Mouse (Mus musculus) kidney, adult 2 months (tissue): ENCODE results near the gene Pafah1b3. TPM values are rescaled to one million over a fixed set of nuclear protein-coding genes. Genes with fewer than 3 reads are reported as not detected.

Source experiments
- DNase-seq: peaks from one replicate; pipeline ENCODE4 v3.0.0; 2021
- H3K27ac ChIP-seq: fragments of 200-500 bp; 2 replicates; pipeline ENCODE4 v1.5.1; 2012; ENCODE audit warnings: low read depth, low read length, control low read depth, inconsistent platforms; ENCODE audit not compliant: insufficient read depth
- H3K27me3 ChIP-seq: fragments of 200-500 bp; replicated peaks from 2 replicates; pipeline ENCODE4 v1.6.1; 2012; ENCODE audit warnings: mild to moderate bottlenecking, moderate library complexity, low read length, inconsistent platforms; ENCODE audit not compliant: control insufficient read depth, insufficient read depth
- H3K36me3 ChIP-seq: fragments of 200-500 bp; 2 replicates; pipeline ENCODE4 v1.6.1; 2012; ENCODE audit warnings: mild to moderate bottlenecking, moderate library complexity, low read length, inconsistent platforms; ENCODE audit not compliant: control insufficient read depth, insufficient read depth
- H3K4me1 ChIP-seq: fragments of 200-500 bp; 2 replicates; pipeline ENCODE4 v1.6.1; 2011; ENCODE audit warnings: low read length; ENCODE audit not compliant: control insufficient read depth, insufficient read depth
- H3K4me3 ChIP-seq: fragments of 200-500 bp; 2 replicates; pipeline ENCODE4 v1.5.1; 2011; ENCODE audit warnings: mild to moderate bottlenecking, low read depth, low read length, control low read depth; ENCODE audit not compliant: insufficient read depth
- CTCF ChIP-seq: fragments of 200-500 bp; conservative IDR thresholded peaks from 2 replicates; pipeline ENCODE4 v1.5.1; 2011; ENCODE audit warnings: low read depth, mild to moderate bottlenecking, control low read depth, low read length, moderate library complexity, mixed read lengths; ENCODE audit not compliant: insufficient read depth, insufficient read length
- POLR2A ChIP-seq: fragments of 200-500 bp; IDR thresholded peaks from one replicate; pipeline ENCODE4 v1.6.1; 2011; ENCODE audit warnings: low read depth, low read length, control low read depth
- WGBS: fragments of 180-500 bp; shearing (Covaris S2); methylation state at CpG from one replicate; pipeline ENCODE4 v1.1.7; 2018; 5-methylcytosine and 5-hydroxymethylcytosine counted together
- polyA plus RNA-seq: library from polyadenylated mRNA; depleted of rRNA; stranded (reverse); fragments of >200 nt; gene quantifications from 2 replicates; pipeline ENCODE4 v1.2.3, GENCODE M21; 2012

The Pafah1b3 gene
- polyA plus RNA-seq, 1 experiment = 48.9 TPM

DNA sequence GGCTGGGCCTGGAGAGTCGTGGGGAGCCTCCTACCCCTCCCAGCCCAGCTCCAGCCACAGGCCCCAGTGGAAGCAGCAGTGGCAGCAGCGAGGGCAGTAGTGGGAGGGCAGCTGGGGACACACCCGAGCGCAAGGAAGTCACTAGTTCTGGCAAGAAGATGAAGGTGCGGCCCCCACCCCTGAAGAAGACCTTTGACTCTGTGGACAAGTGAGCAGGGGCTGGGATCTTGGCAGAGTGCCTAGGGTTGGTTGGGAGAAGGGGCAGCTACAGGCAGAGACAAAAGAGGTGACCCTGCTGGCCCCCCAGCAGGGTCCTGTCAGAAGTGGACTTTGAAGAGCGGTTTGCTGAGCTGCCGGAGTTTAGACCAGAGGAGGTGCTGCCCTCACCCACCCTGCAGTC lies 5.7 kb downstream of the Pafah1b3 start:
- no peak overlapping the region for H3K27ac ChIP-seq

GRCm38 (mm10) chr7:25290911-25291310 lies 6.9 kb downstream of the Pafah1b3 start:
- H3K27ac ChIP-seq = no peak overlapping the region
- H3K4me1 ChIP-seq = no peaks in the 10 kb centered on the region
- no peak overlapping the region for H3K4me3 ChIP-seq
- 58% methylated on average over 2 of the region's 2 CpGs for WGBS
- TF ChIP-seq CTCF (no peak), POLR2A (no peak)
- H3K36me3 ChIP-seq = no peaks in the 10 kb centered on the region
- no peaks in the 10 kb centered on the region for H3K27me3 ChIP-seq
- peak; percentile 71 for DNase-seq

More for the DNA sequence above, 5.7 kb downstream of the Pafah1b3 start:
- TF ChIP-seq CTCF (no peak), POLR2A (no peak)
- Histone ChIP-seq H3K4me3 (no peak overlapping the region), H3K36me3 (no peaks in the 10 kb centered on the region), H3K4me1 (no peaks in the 10 kb centered on the region), H3K27me3 (no peaks in the 10 kb centered on the region)
- no peak for DNase-seq
- 45% methylated on average over 7 of the region's 7 CpGs for WGBS

DNA sequence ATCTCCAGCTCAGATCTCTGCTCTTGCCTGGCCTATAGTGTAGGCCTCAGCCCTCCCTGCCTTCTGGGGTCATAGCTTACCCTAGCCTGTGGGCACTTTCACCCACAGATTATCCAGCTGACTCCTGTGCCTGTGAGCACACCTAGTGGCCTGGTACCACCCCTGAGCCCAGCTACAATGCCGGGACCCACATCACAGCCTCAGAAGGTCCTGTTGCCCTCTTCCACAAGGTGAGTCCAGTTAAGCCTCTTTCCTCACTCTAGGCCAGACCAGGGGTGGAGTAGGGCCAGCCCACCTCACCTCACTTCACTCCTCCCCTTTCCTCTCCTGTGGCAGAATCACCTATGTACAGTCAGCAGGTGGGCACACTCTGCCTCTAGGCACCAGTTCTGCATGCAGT lies 7.3 kb downstream of the Pafah1b3 start:
- Histone ChIP-seq H3K27ac (no peak overlapping the region), H3K36me3 (no peaks in the 10 kb centered on the region; the same call in 1 of the 2 replicates), H3K4me3 (no peak overlapping the region), H3K4me1 (no peaks in the 10 kb centered on the region), H3K27me3 (no peaks in the 10 kb centered on the region)
- WGBS = 92% methylated on average over 1 of the region's 1 CpGs
- TF ChIP-seq CTCF = no peak
- TF ChIP-seq POLR2A = no peak
- DNase-seq = no peak

- Histone ChIP-seq H3K27me3 (no peaks in the 10 kb centered on the region), H3K27ac (no peak overlapping the region), H3K4me3 (no peak overlapping the region), H3K4me1 (no peaks in the 10 kb centered on the region), H3K36me3 (no peaks in the 10 kb centered on the region; the same call in 1 of the 2 replicates)
- peak; percentile 12; the same call in 1 of the 2 replicates for TF ChIP-seq CTCF
- no peak for TF ChIP-seq POLR2A
- WGBS = 96% methylated on average over 3 of the region's 3 CpGs
- DNase-seq = no peak
These were observed 7.9 kb downstream of the Pafah1b3 start for GRCm38 (mm10) chr7:25289925-25290324.

DNA sequence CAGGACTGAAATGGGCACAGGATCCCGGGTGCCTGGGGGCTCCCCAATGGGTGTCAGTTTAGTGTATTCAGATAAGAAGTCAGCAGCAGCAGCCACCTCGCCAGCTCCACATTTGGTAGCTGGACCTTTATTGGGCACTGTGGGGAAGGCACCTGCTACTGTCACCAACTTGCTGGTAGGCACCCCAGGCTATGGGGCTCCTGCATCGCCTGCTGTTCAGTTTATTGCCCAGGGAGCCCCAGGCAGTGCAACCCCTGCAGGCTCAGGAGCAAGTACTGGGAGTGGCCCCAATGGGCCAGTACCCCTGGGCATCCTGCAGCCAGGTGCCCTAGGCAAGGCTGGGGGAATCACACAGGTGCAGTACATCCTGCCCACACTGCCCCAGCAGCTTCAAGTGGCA lies 9.1 kb downstream of the Pafah1b3 start:
- Histone ChIP-seq H3K4me1 (no peaks in the 10 kb centered on the region), H3K4me3 (no peak overlapping the region), H3K27ac (no peak overlapping the region), H3K36me3 (no peaks in the 10 kb centered on the region; the same call in 1 of the 2 replicates), H3K27me3 (no peaks in the 10 kb centered on the region)
- no peak for DNase-seq
- 96% methylated on average over 3 of the region's 3 CpGs for WGBS
- TF ChIP-seq CTCF (no peak), POLR2A (no peak)

DNA sequence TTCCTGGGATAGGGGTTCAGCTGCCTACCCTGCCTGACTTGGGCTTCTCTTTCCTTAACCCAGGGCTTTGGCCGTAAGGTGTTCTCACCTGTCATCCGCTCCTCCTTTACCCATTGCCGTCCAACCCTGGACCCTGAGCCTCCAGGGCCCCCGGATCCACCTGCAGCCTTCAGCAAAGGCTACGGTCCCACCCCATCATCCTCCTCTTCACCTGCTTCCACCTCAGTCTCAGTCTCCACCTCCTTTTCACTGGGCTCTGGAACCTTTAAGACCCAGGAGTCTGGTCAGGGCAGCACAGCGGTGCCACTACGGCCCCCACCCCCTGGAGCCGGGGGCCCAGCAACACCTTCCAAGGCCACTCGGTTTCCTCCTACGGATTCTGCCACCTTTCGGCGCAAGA lies 9.8 kb downstream of the Pafah1b3 start:
- H3K4me1 ChIP-seq = 0 out of 2 replicates have a peak, but pooled peaks cover 4% of the 10 kb centered on the region
- WGBS = 87% methylated on average over 12 of the region's 12 CpGs
- no peaks in the 10 kb centered on the region; the same call in 1 of the 2 replicates for H3K36me3 ChIP-seq
- H3K4me3 ChIP-seq = no peak overlapping the region
- H3K27me3 ChIP-seq = no peaks in the 10 kb centered on the region
- no peak overlapping the region for H3K27ac ChIP-seq
- DNase-seq = no peak
- TF ChIP-seq CTCF = no peak
- no peak for TF ChIP-seq POLR2A

DNA sequence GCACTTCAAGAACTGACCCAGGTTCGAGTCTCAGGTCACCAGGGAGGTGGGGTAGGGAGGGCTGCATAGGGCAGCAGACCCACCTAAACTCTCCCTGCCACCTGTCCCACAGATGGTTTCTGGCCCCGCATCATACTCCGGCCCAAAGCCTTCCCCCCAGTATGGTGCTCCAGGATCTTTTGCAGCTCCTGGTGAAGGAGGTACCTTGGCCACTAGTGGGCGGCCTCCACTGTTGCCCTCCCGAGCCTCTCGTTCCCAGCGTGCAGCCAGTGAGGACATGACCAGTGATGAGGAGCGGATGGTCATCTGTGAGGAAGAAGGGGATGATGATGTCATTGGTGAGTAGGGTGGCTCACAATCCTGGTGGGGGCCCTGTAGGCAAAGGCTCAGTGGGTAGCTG lies 10.8 kb downstream of the Pafah1b3 start:
- no peak for DNase-seq
- H3K27ac ChIP-seq = no peak overlapping the region
- H3K36me3 ChIP-seq = no peaks in the 10 kb centered on the region; the same call in 1 of the 2 replicates
- H3K4me1 ChIP-seq = 0 out of 2 replicates have a peak, but pooled peaks cover 6% of the 10 kb centered on the region
- H3K27me3 ChIP-seq = no peaks in the 10 kb centered on the region
- no peak; the same call in 1 of the 2 replicates for TF ChIP-seq CTCF
- no peak for TF ChIP-seq POLR2A
- no peak overlapping the region for H3K4me3 ChIP-seq
- 79% methylated on average over 8 of the region's 8 CpGs for WGBS

DNA sequence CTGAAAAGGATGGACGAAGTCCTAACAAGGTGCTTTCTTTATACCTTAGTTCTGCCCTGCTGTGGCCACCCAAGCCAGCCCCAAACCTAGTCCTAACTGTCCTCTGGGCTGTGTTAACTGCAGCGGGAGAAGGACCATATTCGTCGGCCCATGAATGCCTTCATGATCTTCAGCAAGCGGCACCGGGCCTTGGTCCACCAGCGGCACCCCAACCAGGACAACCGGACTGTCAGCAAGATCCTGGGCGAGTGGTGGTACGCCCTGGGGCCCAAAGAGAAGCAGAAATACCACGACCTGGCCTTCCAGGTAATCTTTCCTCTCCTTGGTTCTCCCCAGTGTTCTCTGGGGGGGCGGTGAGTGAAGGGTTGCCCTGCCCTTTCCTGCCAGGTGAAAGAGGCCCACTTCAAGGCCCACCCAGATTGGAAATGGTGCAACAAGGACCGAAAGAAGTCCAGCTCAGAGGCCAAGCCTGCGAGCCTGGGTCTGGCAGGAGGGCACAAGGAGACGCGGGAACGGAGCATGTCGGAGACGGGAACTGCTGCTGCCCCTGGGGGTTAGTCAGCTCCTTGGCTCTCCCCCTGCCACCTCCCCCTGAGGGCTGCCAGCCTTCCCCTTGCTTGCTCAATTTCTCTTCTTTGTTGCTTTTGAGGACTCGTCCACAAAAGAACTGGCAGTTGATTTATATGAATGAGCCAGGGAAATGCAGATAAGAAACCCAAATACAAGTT lies 12.1 kb downstream of the Pafah1b3 start:
- no peaks in the 10 kb centered on the region; the same call in 1 of the 2 replicates for H3K36me3 ChIP-seq
- 92% methylated on average over 20 of the region's 20 CpGs for WGBS
- no peak for DNase-seq
- no peak for TF ChIP-seq POLR2A
- no peak for TF ChIP-seq CTCF
- H3K27ac ChIP-seq = no peak overlapping the region
- H3K27me3 ChIP-seq = no peaks in the 10 kb centered on the region
- H3K4me3 ChIP-seq = no peak overlapping the region
- H3K4me1 ChIP-seq = peaks cover 15% of the 10 kb centered on the region
